Mouse (Mus musculus): Measurements from ENCODE around the gene Fam222b.

- TF ChIP-seq POLR2A (IDR thresholded peaks at IDR 0.05; ENCODE audit: borderline replicate concordance, control insufficient read depth, low read depth, low read length): no peak
- TF ChIP-seq CTCF (IDR thresholded peaks at IDR 0.05; ENCODE audit: control insufficient read depth, insufficient read depth, low read length): no peak
Measured at GRCm38 (mm10) chr11:78170306-78170705, 75.8 kb downstream of the Fam222b start.
